Mouse (Mus musculus) left cerebral cortex, adult 9 months (tissue): ENCODE measurements around the gene Usp17ld.
"Not testable (repeated sequence)": the region's sequence is repeated elsewhere in the genome, so short reads cannot be mapped to it uniquely, and the experiment has no call there.

Experiments used
- DNase-seq, 2 experiments: peaks; one replicate each; pipeline ENCODE4 v3.0.0; 2022; ENCODE audit warnings: low spot score in 2 of 2

Usp17ld gene

DNA sequence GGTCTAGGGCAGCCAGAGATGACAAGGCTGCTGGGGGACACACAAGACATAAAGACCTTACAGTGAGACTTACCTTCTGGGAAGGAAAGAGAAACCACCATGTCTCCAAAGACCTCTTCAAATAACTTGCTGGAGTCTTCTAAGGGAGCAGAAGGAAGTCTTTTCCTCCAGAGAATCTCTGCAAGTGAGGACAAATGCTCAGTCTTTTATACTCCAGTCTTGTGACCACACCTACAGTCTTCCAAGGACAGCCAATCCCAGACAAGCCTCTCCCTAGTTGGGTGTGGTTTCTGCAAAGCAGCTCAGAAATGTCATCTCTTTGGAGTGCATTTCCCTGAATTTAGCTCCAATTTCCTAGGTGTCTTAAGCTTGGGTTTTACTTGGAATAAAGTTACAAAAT lies at the start of gene Usp17ld:
TSS of gene Usp17ld (minus strand) at position 101 of the 400 bp plus-strand sequence.
- not testable (repeated sequence) for DNase-seq

DNA sequence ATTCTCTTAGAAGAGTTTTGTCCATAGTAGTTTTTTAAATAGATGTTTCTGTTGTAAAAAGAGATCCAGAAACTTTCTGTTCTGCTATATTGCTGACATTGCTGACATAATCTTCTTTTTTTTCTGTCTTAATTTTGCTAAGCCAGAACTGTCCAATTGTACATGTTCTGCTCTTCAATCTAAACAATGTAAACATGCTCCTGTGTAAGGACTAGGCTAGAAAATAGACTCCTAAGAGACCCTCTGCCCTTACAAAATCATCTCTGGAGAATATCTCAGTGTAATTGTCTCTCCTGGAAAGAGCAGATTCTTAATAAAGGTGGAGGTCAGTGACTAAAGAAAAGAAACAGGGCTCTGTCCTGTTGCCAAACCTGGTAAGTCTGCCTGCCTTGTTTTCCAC lies 35.6 kb downstream of the Usp17ld start, which contains the start of gene Olfr594:
TSS of gene Olfr594 (plus strand) at position 301 of the 400 bp plus-strand sequence.
- no peak for DNase-seq

DNA sequence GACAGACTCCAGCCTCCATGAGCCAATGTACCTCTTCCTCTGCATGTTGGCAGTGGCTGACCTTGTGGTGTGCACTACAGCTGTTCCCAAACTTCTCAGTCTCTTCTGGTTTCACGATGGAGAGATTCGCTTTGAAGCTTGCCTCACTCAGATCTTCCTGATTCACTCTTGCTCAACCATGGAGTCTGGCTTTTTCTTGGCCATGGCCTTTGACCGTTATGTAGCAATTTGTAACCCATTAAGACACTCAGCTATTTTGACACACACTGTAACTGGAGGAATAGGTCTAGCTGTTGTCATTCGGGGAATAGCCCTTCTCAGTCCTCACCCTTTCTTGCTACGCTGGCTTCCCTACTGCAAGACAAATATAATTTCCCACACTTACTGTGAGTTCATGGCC lies 40.3 kb downstream of the Usp17ld start:
- not testable (repeated sequence) for DNase-seq

DNA sequence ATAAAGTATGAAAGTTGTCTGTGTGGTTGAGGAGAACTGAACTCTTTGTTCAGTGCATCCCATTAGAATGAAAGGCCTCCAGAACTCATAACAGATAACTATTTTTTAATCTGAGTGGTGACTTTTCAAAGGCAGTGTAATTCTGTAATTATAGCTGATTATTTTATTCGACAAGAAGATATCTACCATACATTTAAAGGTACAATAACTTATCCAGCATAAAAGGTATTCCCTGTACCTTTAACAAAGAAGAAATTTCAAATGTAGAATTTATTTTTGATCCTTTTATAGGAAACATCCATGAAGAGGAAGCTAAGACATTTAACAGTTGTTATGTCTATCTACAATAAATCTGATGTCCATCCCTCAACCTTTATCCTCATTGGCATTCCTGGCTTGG lies 40.7 kb downstream of the Usp17ld start, which contains the start of gene Olfr593:
TSS of gene Olfr593 (plus strand) at position 301 of the 400 bp plus-strand sequence.
- no peak for DNase-seq
